Mouse (Mus musculus) brain, embryonic 14.5 days (tissue): ENCODE data around the gene Clec2l.

ENCODE experiments used
- CTCF ChIP-seq: fragments of 200-500 bp; IDR thresholded peaks from 2 replicates; pipeline ENCODE4 v1.5.1; 2012; ENCODE audit warnings: inconsistent platforms, mild to moderate bottlenecking, moderate library complexity, borderline replicate concordance; ENCODE audit not compliant: insufficient read depth, insufficient read length; ENCODE audit errors: extremely low read depth
- POLR2A ChIP-seq: fragments of 200-500 bp; IDR thresholded peaks from 2 replicates; pipeline ENCODE4 v1.6.1; 2012; ENCODE audit warnings: mild to moderate bottlenecking, inconsistent platforms, borderline replicate concordance; ENCODE audit not compliant: poor library complexity, insufficient read depth, insufficient read length, severe bottlenecking; ENCODE audit errors: extremely low read depth

- TF ChIP-seq CTCF, result no peak
- TF ChIP-seq POLR2A, result no peak
Measured at GRCm38 (mm10) chr6:38690615-38691014, 27.7 kb downstream of the Clec2l start.
